Mouse (Mus musculus) T-helper 2 cell (primary cell): ENCODE data around the gene Prr19.

ENCODE experiments used
- in situ Hi-C: fragments of 300-600 bp; cut with MboI, MseI; formaldehyde crosslinking; loops from one replicate; pipeline ENCODE4 v1.15.1; 2025; ENCODE audit warnings: high pct_unique_total_duplicates

The Prr19 gene

DNA sequence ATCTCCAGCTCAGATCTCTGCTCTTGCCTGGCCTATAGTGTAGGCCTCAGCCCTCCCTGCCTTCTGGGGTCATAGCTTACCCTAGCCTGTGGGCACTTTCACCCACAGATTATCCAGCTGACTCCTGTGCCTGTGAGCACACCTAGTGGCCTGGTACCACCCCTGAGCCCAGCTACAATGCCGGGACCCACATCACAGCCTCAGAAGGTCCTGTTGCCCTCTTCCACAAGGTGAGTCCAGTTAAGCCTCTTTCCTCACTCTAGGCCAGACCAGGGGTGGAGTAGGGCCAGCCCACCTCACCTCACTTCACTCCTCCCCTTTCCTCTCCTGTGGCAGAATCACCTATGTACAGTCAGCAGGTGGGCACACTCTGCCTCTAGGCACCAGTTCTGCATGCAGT is 10.7 kb upstream of the Prr19 start:
- in situ Hi-C loops = loop anchor here (25.0 kb wide), 1 partner anchor 1522 kb away; the partner anchor contains the start of gene Cyp2g1

DNA sequence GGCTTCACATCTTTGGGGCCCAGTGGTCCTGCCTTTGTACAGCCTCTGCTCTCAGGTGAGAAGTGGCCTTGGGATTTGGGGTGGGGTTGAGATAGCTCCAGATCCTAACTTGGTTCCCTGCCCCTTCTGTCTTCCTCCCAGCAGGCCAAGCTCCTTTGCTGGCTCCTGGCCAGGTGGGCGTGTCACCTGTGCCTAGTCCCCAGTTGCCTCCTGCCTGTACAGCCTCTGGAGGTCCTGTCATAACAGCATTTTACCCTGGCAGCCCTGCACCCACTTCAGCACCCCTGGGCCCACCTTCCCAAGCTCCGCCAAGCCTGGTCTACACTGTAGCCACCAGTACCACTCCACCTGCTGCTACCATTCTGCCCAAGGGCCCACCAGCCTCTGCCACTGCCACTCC is 10.3 kb upstream of the Prr19 start:
- in situ Hi-C loops = loop anchor here (25.0 kb wide), 1 partner anchor 1521 kb away; the partner anchor contains the start of gene Cyp2g1

DNA sequence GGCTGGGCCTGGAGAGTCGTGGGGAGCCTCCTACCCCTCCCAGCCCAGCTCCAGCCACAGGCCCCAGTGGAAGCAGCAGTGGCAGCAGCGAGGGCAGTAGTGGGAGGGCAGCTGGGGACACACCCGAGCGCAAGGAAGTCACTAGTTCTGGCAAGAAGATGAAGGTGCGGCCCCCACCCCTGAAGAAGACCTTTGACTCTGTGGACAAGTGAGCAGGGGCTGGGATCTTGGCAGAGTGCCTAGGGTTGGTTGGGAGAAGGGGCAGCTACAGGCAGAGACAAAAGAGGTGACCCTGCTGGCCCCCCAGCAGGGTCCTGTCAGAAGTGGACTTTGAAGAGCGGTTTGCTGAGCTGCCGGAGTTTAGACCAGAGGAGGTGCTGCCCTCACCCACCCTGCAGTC is 9.1 kb upstream of the Prr19 start:
- in situ Hi-C loops = loop anchor here (25.0 kb wide), 1 partner anchor 1520 kb away; the partner anchor contains the start of gene Cyp2g1

DNA sequence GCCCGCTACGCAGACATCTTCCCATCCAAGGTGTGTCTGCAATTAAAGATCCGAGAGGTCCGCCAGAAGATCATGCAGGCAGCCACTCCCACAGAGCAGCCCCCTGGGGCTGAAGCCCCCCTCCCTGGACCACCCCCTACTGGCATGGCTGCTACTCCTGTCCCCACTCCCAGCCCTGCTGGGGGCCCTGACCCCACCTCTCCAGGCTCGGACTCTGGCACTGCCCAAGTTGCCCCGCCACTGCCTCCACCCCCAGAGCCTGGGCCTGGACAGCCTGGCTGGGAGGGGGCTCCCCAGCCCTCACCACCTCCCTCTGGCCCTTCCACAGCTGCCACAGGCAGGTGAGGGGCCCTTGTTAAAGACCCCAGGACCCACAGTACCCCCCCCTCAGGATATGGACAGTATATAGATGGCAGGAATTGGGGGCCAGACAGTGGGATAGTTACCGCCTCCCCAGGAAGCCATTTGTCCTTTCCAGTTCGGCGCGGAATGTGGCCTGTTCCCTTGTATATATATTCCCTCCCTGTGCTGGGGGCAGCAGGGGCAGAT is 7.9 kb upstream of the Prr19 start:
- in situ Hi-C loops = loop anchor here (25.0 kb wide), 1 partner anchor 1519 kb away; the partner anchor contains the start of gene Cyp2g1

DNA sequence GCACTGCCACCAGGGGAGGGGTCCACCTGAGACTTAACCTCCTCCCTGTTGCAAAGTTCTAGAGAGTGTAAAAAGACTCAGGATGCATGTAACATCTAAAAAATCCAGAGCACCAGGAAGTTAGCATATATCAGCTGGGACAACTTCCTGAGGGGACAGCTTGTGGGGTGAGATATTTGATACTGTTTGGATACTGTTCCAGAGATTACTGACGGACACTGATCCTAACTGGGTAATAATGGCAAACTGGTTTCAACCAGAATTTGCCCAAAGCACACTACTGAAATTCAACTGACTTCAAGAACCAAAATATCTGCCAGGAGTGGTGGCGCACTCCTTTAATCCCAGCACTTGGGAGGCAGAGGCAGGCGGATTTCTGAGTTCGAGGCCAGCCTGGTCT is 6.7 kb upstream of the Prr19 start:
- in situ Hi-C loops = loop anchor here (25.0 kb wide), 1 partner anchor 1518 kb away; the partner anchor contains the start of gene Cyp2g1

DNA sequence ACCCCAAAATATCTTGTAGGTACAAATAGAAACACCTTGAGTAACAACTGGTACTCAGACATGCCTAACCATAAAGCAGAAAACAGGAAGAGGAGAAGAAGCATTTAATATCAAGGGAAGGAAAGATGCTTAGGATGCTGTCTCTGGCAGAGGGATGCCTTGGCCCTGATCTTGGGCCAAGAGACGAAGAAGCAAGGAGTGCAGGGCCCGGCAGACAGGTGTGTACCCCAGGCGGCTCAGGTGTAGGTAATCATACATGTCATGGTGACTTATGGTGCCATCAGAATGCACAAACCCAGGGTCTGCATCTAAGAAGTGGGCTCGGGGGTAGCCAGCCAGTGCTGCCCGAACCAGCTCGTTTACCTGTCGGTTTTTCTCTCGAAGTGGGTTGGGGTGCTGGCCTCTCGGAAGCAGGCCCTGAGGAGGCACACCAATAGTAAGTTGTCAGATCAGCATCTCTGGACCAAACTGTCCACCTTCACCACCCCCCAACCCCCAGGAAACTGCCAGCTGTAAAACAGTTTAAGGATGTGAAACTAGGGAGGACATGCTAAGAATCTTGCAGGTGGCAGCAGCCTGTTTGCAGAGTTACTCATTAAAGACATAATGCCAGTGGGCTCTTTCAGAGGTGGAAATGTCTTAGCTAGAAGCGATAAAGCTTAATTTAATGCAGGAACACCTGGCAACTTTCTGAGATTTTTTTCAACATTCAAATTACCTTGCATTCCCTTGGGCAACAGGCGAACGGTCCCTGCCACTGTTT is 6.1 kb upstream of the Prr19 start:
- in situ Hi-C loops = loop anchor here (25.0 kb wide), 1 partner anchor 1517 kb away; the partner anchor contains the start of gene Cyp2g1

DNA sequence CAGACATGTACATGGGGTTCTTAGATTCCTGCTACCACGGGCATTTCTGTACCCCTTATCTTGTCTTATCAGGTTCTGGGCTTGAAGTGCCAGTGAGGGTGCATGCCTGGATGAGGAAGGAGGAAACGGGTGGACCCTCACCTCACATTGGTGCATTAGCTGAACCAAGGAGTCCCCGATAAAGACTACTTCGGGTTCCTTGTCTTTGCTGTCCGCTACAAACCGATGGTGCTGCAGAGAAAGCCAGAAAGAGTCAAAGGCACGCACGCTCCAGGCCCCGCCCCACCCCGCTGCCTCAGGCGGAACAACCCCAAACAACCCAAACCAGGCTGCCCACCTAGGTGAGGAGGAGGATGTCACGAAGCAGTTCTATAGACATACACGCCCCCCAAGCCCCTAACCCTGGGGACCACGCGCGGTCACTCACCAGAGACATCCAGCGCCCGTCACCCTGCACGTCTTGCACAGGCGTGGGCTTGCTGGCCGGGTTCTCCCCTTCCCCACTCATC is 4.2 kb upstream of the Prr19 start:
- in situ Hi-C loops = loop anchor here (25.0 kb wide), 1 partner anchor 1515 kb away; the partner anchor contains the start of gene Cyp2g1

DNA sequence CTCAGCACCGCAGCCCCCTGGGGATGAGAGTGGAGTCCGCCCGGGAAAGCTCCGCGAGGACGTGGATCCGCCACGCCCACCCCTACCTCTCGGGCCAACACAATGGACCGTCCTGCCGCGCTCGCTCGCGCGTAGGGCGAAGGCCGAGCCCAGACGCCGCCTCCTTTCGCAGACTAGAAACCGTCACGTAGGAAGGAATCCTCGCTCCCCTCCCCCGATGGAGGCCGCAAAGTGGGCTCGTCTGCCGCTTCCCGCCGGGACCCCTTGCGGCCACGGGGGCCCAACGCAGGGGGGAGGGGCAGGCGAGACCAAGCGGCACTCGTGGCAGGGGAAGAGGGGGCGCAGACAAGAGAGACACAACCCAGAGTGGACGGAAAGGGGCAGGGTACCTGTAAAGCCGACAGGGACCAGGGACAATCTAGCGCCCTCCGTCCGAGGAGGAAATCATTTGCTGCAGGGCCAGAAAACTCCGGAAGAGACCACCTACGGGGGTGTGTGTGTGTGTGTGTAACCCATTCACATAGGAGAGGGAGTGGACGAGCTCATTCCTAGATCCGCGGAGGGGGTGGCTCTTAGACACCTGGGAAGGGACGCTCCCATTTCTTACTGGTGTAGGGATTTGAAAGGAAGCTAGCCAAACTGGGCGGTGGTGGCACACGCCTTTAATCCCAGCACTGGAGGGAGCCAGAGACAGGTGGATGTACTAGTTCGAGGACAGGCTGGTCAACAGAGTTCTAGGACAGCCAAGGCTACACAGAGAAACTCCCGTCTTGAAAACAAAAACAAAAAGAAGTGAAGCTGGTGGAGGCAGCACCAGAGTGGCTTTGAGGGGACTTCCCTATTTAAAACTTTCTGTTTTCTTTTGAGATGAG is 3.5 kb upstream of the Prr19 start, which contains the start of gene Pafah1b3:
Gene Pafah1b3 (minus strand): TSS at position 533 of the 872 bp plus-strand sequence.
- in situ Hi-C loops = loop anchor here (25.0 kb wide), 1 partner anchor 1515 kb away; the partner anchor contains the start of gene Cyp2g1

DNA sequence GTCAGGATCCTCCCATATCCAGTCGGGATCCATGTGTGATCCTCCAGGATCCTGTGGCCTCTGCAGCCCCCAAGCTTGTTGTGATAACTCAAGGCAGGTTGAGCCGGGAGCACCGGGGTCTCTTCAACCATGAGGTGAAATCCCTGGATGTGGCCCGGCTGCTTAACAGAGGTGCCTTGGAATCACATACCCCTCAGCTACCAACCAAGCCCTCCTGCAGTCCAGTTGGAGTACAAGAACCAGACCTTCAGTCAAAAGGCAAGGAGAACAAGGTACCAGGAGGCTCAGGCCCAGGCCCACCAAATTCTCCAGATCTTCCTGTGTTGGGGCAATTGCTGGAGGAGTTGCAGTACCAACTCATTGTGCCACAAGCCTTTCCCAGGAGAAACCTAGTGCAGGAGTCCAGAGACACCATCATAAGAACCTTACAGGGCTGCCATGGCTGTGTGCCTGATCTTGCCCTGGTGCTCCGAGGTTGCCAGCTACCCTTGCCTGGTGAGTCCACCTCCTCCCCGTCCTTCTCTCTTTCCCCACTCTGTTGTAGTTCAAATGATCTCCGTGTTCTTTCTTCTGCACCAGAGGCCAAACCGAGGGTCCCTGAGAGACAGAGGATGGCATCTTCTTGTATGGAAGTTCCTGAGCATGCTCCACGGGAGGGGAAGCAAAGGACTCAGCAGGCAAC is 1.9 kb downstream of the Prr19 start:
- in situ Hi-C loops = no loop called here

DNA sequence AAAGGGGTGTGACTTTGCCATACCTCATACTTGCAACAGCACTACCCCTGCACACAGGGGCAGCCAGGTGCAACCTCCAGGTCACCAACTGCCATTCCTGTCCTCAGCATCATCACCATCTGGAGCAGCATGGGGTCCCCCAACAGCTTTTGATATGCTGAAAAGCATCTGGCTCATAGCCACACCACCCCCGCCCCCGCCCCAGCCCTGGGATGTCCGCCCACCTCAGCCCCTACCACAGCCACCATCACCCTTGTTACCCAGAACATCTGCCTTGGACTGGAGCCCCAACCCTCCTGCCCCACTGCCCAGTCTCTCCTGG is 2.4 kb downstream of the Prr19 start:
- in situ Hi-C loops = no loop called here

DNA sequence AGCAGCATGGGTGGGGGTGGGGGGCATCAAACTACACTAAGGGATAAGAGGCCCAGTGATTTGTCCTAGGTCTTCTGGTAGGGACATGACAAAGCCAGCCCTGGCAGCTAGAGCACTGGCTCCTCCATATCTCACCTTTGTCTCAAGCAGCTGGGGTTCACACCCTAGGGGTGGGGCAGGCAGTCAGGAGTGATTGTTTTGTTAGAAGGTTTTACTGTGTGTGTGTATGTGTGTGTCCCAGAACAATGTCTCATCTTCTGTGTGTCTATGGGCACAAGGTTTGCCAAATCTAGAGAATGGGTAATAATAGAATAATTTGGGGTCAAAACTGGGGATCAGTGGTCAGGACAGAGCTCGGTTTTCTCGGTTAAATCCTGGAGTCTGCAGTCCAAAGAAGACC is 4.3 kb downstream of the Prr19 start:
- in situ Hi-C loops = no loop called here

DNA sequence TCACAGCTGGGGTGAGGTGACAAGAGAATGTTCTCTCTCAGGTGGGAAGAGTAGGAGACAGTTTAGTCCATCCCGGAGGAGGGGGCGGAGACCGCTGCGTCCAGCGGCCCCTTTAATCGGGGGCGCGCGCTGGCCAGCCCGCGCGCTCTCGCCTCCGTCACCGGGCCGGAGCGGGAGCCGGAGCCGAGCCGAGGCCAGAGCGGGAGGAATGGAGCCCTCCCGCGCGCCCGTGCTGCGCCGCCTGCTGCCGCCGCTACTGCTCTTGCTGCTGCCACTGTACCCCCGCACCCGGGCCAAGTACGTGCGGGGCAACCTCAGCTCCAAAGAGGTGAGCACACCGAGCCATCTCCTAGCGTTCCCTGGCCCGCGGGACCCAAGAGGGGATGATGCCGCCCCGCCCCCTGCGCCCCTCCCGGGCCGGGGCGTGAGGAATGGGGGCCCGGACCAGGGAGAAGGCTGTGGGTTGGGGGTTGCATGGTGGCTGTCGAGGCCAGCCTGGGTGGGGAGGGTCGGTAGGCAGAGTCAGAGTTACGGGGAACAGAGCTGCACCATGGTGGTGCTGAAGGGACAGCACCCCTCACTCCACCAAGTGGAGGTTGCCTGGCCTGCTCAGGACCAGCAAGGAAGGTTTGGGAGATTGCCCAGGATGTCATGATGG is 4.9 kb downstream of the Prr19 start, which contains the start of gene Tmem145:
Gene Tmem145 (plus strand): TSS at position 151 of the 658 bp plus-strand sequence.
- in situ Hi-C loops = no loop called here

DNA sequence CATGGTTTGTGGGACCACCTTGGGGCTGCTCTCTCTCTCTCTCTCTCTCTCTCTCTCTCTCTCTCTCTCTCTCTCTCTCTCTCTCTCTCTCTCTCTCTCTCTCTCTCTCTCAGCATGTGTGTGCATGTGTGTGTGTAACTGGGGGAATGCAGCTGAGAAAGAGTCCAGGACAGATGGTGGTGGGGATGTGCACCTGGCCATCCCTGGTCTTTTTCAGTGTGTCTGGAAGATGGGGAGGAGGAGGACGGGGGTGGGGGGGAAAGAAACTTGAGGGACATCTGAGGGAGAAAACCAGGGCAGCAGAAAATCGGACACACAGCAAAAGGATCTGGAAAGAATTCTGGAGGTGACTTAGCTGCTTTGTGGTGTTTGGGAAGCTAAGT is 5.4 kb downstream of the Prr19 start:
- in situ Hi-C loops = no loop called here

DNA sequence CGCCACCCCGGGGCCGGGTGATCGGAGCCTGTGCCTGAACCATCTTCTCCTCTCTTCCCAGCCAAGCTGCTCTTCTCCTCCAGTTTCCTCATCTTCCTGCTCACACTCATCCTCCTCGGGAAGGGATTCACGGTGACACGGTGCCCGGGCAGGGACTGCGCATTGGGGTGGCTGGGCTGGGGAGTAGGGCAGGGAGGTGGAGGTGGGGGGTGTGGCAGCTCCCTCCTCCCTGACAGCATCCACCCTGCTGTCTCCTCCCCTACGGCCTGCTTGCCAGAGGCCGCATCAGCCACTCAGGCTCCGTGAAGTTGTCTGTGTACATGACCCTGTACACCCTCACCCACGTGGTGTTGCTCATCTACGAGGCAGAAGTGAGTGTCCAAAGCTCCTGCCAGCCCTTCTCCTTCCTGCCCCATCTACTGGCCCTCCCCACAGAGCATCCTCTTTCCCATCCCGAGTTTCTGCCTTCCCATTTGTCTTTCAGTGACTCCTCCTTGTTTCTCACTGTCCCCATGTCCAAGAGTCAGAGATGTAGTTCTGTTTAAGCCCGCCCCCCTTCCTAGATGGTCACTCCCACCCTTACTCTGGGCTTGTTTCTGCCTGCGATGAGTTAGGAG is 7.6 kb downstream of the Prr19 start:
- in situ Hi-C loops = no loop called here

DNA sequence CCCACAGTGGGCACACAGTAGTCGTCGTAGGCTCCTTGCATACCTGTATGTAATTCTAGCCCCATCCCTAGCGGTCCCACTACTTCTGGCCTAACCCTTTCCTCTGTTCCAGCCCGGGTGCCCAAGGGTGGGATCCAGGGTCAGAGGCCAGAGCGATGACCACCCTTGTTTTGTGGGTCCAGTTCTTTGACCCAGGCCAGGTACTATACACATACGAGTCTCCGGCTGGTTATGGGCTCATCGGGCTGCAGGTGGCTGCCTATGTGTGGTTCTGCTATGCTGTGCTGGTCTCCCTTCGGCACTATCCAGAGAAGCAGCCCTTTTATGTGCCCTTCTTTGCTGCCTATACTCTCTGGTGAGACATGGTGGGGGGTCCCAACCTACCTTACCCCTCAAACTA is 8.2 kb downstream of the Prr19 start:
- in situ Hi-C loops = no loop called here

DNA sequence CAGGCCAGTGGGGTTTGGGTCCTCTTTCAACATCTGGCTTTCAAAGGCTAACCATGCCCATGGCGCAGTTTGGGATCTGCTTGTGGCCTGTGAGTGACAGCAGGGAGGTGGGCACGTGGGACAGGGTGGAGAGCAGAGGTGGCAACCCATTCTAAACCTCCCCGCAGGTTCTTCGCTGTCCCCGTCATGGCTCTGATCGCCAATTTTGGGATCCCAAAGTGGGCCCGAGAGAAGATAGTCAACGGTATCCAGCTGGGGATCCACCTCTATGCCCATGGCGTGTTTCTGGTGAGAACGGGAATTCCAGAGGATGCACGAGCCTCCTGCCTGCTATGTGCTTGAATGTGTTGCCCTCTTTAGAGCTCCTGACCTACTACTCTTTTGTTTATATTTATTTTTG is 10.0 kb downstream of the Prr19 start:
- in situ Hi-C loops = no loop called here

DNA sequence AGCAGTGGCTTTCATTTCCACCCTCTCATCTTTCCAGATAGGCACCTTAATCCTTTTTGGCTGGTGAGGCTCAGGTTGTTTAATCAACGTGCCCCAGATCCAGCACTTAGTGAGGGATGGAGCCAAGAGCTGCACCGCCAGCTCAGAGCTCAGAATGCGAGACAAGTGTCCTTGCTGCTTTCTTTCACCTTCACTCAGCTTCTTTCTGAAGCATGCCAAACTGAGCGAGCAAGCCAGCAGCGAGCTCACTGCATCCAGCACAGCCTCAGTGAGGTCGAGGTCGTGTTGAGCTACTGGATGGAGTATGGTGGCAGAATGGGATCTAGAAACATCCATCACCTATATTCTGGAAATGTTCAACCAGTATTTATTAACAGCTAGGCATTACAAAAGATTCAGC is 12.1 kb downstream of the Prr19 start:
- in situ Hi-C loops = no loop called here

DNA sequence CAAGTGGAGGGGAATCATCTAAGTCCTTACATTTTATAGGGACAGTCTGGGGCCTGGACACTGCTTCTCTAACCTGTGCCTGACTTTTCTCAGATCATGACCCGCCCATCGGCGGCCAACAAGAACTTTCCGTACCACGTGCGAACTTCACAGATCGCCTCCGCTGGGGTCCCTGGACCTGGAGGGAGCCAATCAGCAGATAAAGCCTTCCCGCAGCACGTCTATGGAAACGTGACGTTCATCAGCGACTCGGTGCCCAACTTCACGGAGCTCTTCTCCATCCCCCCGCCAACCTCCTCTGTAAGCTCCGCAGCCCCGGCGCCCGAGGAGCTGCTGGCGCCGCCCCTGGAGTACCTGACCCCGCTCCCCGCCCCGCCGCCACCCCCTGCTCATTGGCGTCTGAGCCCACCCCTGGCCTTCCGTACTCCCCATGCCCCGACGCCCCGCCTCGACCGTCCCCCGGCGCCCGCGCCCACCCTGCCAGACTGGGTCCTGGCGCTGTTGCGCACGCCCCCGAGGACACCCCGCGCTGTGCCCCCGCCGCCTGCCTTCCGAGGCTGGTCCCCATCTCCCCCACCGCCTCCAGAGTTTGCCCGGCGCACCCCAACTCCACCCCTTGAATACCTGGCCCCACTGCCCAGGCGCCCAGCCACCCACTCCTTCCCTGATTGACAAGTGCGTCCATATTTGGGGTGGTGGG is 13.5 kb downstream of the Prr19 start:
- in situ Hi-C loops = no loop called here

DNA sequence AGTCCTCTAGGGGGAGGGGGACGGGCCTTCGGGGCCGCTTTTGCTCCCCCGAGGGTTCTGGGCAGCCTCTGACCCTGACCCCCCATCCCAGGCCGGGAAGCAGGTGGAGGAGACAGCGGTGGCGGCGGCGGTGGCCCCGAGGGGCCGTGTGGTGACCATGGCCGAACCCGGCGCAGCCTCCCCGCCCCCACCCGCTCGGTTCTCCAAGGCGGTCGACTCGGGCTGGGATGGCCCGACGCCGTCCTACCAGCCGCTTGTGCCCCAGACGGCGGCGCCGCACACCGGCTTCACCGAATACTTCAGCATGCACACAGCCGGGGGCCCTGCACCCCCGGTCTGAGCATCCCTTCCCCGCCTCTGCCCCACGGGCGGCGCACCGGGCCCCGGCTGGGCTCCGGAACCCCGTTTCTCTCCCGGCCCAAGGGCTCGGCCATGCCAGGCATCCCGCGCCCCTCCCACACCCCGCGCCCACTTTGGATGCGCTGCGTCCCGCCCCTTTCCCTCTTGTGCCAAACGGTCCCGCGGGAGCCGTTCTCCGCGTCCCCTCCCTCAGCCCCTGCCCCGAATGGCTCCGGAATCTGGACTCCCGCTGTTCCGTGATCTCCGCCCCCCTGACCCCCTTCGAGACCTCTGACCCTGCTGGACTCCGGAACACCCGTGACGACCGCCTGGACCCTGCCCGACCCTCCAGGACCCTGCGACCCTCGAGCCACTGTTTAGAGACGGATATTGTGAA is 14.3 kb downstream of the Prr19 start:
- in situ Hi-C loops = no loop called here
